Mouse (Mus musculus) spleen, adult 2 months (tissue): ENCODE measurements around the gene Arhgap22.

Experiments
- CTCF ChIP-seq: fragments of 200-500 bp; IDR thresholded peaks from 2 replicates; pipeline ENCODE4 v1.5.1; 2011; ENCODE audit warnings: mild to moderate bottlenecking, inconsistent platforms; ENCODE audit not compliant: insufficient read depth, insufficient read length, insufficient replicate concordance; ENCODE audit errors: extremely low read depth
- POLR2A ChIP-seq: fragments of 200-500 bp; IDR thresholded peaks from 2 replicates; pipeline ENCODE4 v1.6.1; 2011; ENCODE audit warnings: low read depth, low read length, inconsistent platforms

DNA sequence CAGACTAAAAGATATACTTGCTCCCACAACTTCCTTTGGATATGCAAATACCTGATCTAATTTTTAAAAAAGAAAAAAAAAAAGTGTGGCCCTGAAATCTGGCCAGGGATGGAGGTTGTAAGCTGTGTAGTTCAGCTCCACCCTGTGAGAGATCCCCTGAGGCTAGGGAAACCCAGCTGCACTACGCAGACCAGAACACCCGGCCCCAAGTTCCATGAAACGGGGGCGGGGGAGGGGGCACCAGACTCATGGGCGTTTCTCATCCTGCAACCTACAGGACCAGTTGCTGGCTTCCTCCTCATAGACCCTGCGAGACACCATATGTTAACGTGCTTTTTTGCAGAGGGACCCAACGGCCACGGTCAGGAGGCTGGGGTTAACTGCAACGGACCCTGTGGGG lies 24.6 kb upstream of the Arhgap22 start:
- no peak for TF ChIP-seq CTCF
- no peak for TF ChIP-seq POLR2A
